Mouse (Mus musculus) ES-CJ7 (cell line): Measurements from ENCODE around the gene Pramel4.
"Not testable (repeated sequence)": the region's sequence is repeated elsewhere in the genome, so short reads cannot be mapped to it uniquely, and the experiment has no call there.

ENCODE experiments used
- DNase-seq: peaks from one replicate; pipeline ENCODE4 v3.0.0; 2011; ENCODE audit warnings: low read depth, low spot score

Pramel4 gene

DNA sequence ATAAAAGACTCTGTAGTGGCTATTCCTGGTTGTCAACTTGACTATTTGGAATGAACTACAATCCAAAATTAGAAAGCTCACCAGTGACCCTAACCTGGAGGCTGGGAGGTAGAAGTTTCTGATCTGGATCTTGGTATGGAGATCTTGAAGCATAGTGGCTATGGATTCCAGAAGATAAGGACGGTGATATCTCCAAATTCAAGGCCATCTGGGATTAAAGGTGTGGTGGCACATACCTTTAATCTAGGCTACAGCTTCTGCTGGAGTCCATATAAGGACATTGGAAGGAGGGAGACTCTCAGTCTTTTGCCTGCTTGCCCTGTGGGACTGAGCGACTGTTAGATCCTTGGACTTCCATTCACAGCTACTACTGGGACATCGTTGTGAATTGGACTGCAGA, at the start of gene Pramel4:
TSS of gene Pramel4 (plus strand) at position 301 of the 400 bp plus-strand sequence.
- not testable (repeated sequence) for DNase-seq

GRCm38 (mm10) chr4:144106174-144106573, 47.2 kb downstream of the Pramel4 start, which contains the start of gene Gm13102:
Gene Gm13102, plus strand, starts transcription at chr4:144106474.
- DNase-seq: not testable (repeated sequence)
